Mouse (Mus musculus): ENCODE measurements around the gene Rai1.

- TF ChIP-seq CTCF (IDR thresholded peaks at IDR 0.05; ENCODE audit: low read depth): no peak
- TF ChIP-seq EP300 (optimal IDR thresholded peaks at IDR 0.05): no peak
Measured at GRCm38 (mm10) chr11:60160454-60161114, 55.8 kb downstream of the Rai1 start.
